Mouse (Mus musculus): ENCODE measurements around the gene Efna4. TPM values are rescaled to one million over a fixed set of nuclear protein-coding genes. Genes with fewer than 3 reads are reported as not detected.

Efna4 gene
- polyA plus RNA-seq, 1 experiment from 2014 or later, result 17.5 TPM

- WGBS, result 15% methylated on average over 5 of the region's 5 CpGs
- no peak overlapping the region for H3K27ac ChIP-seq (replicated peaks; ENCODE audit: low read depth, low read length)
- ATAC-seq (ENCODE audit: low read depth), result peak; percentile 19; the same call in 1 of the 2 replicates
- H3K27me3 ChIP-seq (replicated peaks; ENCODE audit: control insufficient read depth, insufficient read depth, low read length), result no peaks in the 10 kb centered on the region
- H3K4me2 ChIP-seq (ENCODE audit: low read depth, low read length), result no peak overlapping the region
- H3K9ac ChIP-seq (ENCODE audit: low read depth, low read length), result no peak overlapping the region
- H3K36me3 ChIP-seq (ENCODE audit: control insufficient read depth, insufficient read depth, low read length), result no peaks in the 10 kb centered on the region
- no peaks in the 10 kb centered on the region for H3K9me3 ChIP-seq (ENCODE audit: control insufficient read depth, low read length)
- peaks cover 5% of the 10 kb centered on the region; the same call in 1 of the 2 replicates for H3K4me1 ChIP-seq (ENCODE audit: control insufficient read depth, insufficient read depth, low read length)
- H3K4me3 ChIP-seq (ENCODE audit: low read depth, low read length), result no peak overlapping the region
- peak; percentile 86 for DNase-seq (ENCODE audit: low spot score)
Observed at GRCm38 (mm10) chr3:89354816-89355511, 17.1 kb upstream of the Efna4 start.

GRCm38 (mm10) chr3:89351271-89351670, 13.4 kb upstream of the Efna4 start:
- Histone ChIP-seq H3K9ac (ENCODE audit: low read depth, low read length) (no peak overlapping the region), H3K4me1 (ENCODE audit: control insufficient read depth, insufficient read depth, low read length) (peaks cover 11% of the 10 kb centered on the region), H3K27ac (replicated peaks; ENCODE audit: low read depth, low read length) (no peak overlapping the region), H3K9me3 (ENCODE audit: control insufficient read depth, low read length) (no peaks in the 10 kb centered on the region), H3K4me3 (ENCODE audit: low read depth, low read length) (no peak overlapping the region), H3K36me3 (ENCODE audit: control insufficient read depth, insufficient read depth, low read length) (peaks cover 12% of the 10 kb centered on the region; the same call in 1 of the 2 replicates), H3K4me2 (ENCODE audit: low read depth, low read length) (no peak overlapping the region), H3K27me3 (replicated peaks; ENCODE audit: control insufficient read depth, insufficient read depth, low read length) (no peaks in the 10 kb centered on the region)
- WGBS, result 54% methylated on average over 5 of the region's 5 CpGs
- no peak for DNase-seq (ENCODE audit: low spot score)
- no peak for ATAC-seq (ENCODE audit: low read depth)

- H3K4me1 ChIP-seq (ENCODE audit: control insufficient read depth, insufficient read depth, low read length), result peaks cover 11% of the 10 kb centered on the region
- H3K27me3 ChIP-seq (replicated peaks; ENCODE audit: control insufficient read depth, insufficient read depth, low read length), result no peaks in the 10 kb centered on the region
- peaks cover 15% of the 10 kb centered on the region; the same call in 1 of the 2 replicates for H3K36me3 ChIP-seq (ENCODE audit: control insufficient read depth, insufficient read depth, low read length)
- H3K27ac ChIP-seq (replicated peaks; ENCODE audit: low read depth, low read length), result peak within 1 kb of the TSS; percentile 61
- H3K9me3 ChIP-seq (ENCODE audit: control insufficient read depth, low read length), result no peaks in the 10 kb centered on the region
- H3K4me3 ChIP-seq (ENCODE audit: low read depth, low read length), result peak within 1 kb of the TSS; percentile 73
- DNase-seq (ENCODE audit: low spot score), result peak; percentile 88
- H3K9ac ChIP-seq (ENCODE audit: low read depth, low read length), result peak within 1 kb of the TSS; percentile 71
- 2% methylated on average over 34 of the region's 59 CpGs for WGBS
- peak; percentile 95 for ATAC-seq (ENCODE audit: low read depth)
- peak within 1 kb of the TSS; percentile 98 for H3K4me2 ChIP-seq (ENCODE audit: low read depth, low read length)
Observed at GRCm38 (mm10) chr3:89349869-89350501, 12.2 kb upstream of the Efna4 start, which contains the start of gene Adam15. Gene Adam15 (minus strand): TSS chr3:89349996.

- peaks cover 11% of the 10 kb centered on the region for H3K4me1 ChIP-seq (ENCODE audit: control insufficient read depth, insufficient read depth, low read length)
- peak overlapping the region; percentile 71 for H3K9ac ChIP-seq (ENCODE audit: low read depth, low read length)
- no peaks in the 10 kb centered on the region for H3K9me3 ChIP-seq (ENCODE audit: control insufficient read depth, low read length)
- H3K27me3 ChIP-seq (replicated peaks; ENCODE audit: control insufficient read depth, insufficient read depth, low read length), result no peaks in the 10 kb centered on the region
- peak overlapping the region; percentile 61 for H3K27ac ChIP-seq (replicated peaks; ENCODE audit: low read depth, low read length)
- WGBS, result 1% methylated on average over 37 of the region's 38 CpGs
- H3K4me3 ChIP-seq (ENCODE audit: low read depth, low read length), result peak overlapping the region; percentile 73
- ATAC-seq (ENCODE audit: low read depth), result peak; percentile 60
- DNase-seq (ENCODE audit: low spot score), result peak; percentile 63
- H3K4me2 ChIP-seq (ENCODE audit: low read depth, low read length), result peak overlapping the region; percentile 98
- peaks cover 20% of the 10 kb centered on the region for H3K36me3 ChIP-seq (ENCODE audit: control insufficient read depth, insufficient read depth, low read length)
Observed at GRCm38 (mm10) chr3:89348911-89349868, 11.4 kb upstream of the Efna4 start.

- H3K9me3 ChIP-seq (ENCODE audit: control insufficient read depth, low read length), result no peaks in the 10 kb centered on the region
- no peak overlapping the region for H3K9ac ChIP-seq (ENCODE audit: low read depth, low read length)
- peak overlapping the region; percentile 98; the same call in 1 of the 2 replicates for H3K4me2 ChIP-seq (ENCODE audit: low read depth, low read length)
- ATAC-seq (ENCODE audit: low read depth) (no peak), DNase-seq (ENCODE audit: low spot score) (no peak)
- 50% methylated on average over 1 of the region's 1 CpGs for WGBS
- H3K4me1 ChIP-seq (ENCODE audit: control insufficient read depth, insufficient read depth, low read length), result peaks cover 11% of the 10 kb centered on the region
- H3K27ac ChIP-seq (replicated peaks; ENCODE audit: low read depth, low read length), result no peak overlapping the region
- H3K36me3 ChIP-seq (ENCODE audit: control insufficient read depth, insufficient read depth, low read length), result peaks cover 33% of the 10 kb centered on the region
- H3K4me3 ChIP-seq (ENCODE audit: low read depth, low read length), result no peak overlapping the region
- H3K27me3 ChIP-seq (replicated peaks; ENCODE audit: control insufficient read depth, insufficient read depth, low read length), result no peaks in the 10 kb centered on the region
Observed at GRCm38 (mm10) chr3:89347916-89348315, 10.1 kb upstream of the Efna4 start.

- no peak overlapping the region for H3K4me3 ChIP-seq (ENCODE audit: low read depth, low read length)
- H3K9ac ChIP-seq (ENCODE audit: low read depth, low read length), result no peak overlapping the region
- H3K27ac ChIP-seq (replicated peaks; ENCODE audit: low read depth, low read length), result no peak overlapping the region
- H3K4me2 ChIP-seq (ENCODE audit: low read depth, low read length), result no peak overlapping the region
- H3K9me3 ChIP-seq (ENCODE audit: control insufficient read depth, low read length), result no peaks in the 10 kb centered on the region
- ATAC-seq (ENCODE audit: low read depth) (no peak), DNase-seq (ENCODE audit: low spot score) (no peak)
- peaks cover 34% of the 10 kb centered on the region for H3K36me3 ChIP-seq (ENCODE audit: control insufficient read depth, insufficient read depth, low read length)
- 84% methylated on average over 10 of the region's 10 CpGs for WGBS
- peaks cover 11% of the 10 kb centered on the region for H3K4me1 ChIP-seq (ENCODE audit: control insufficient read depth, insufficient read depth, low read length)
- no peaks in the 10 kb centered on the region for H3K27me3 ChIP-seq (replicated peaks; ENCODE audit: control insufficient read depth, insufficient read depth, low read length)
Observed at GRCm38 (mm10) chr3:89346815-89347540, 9.2 kb upstream of the Efna4 start.

- Histone ChIP-seq H3K27me3 (replicated peaks; ENCODE audit: control insufficient read depth, insufficient read depth, low read length) (no peaks in the 10 kb centered on the region), H3K4me3 (ENCODE audit: low read depth, low read length) (no peak overlapping the region), H3K27ac (replicated peaks; ENCODE audit: low read depth, low read length) (no peak overlapping the region), H3K4me2 (ENCODE audit: low read depth, low read length) (no peak overlapping the region), H3K9me3 (ENCODE audit: control insufficient read depth, low read length) (no peaks in the 10 kb centered on the region), H3K36me3 (ENCODE audit: control insufficient read depth, insufficient read depth, low read length) (peaks cover 34% of the 10 kb centered on the region), H3K9ac (ENCODE audit: low read depth, low read length) (no peak overlapping the region), H3K4me1 (ENCODE audit: control insufficient read depth, insufficient read depth, low read length) (peaks cover 12% of the 10 kb centered on the region; the same call in 1 of the 2 replicates)
- ATAC-seq (ENCODE audit: low read depth) (no peak), DNase-seq (ENCODE audit: low spot score) (no peak)
- 78% methylated on average over 6 of the region's 7 CpGs for WGBS
Observed at GRCm38 (mm10) chr3:89343279-89343678, 5.5 kb upstream of the Efna4 start.

GRCm38 (mm10) chr3:89341794-89342193, 4.0 kb upstream of the Efna4 start:
- peaks cover 26% of the 10 kb centered on the region for H3K36me3 ChIP-seq (ENCODE audit: control insufficient read depth, insufficient read depth, low read length)
- no peaks in the 10 kb centered on the region for H3K9me3 ChIP-seq (ENCODE audit: control insufficient read depth, low read length)
- 91% methylated on average over 4 of the region's 4 CpGs for WGBS
- no peaks in the 10 kb centered on the region for H3K27me3 ChIP-seq (replicated peaks; ENCODE audit: control insufficient read depth, insufficient read depth, low read length)
- no peak overlapping the region for H3K4me3 ChIP-seq (ENCODE audit: low read depth, low read length)
- no peak overlapping the region for H3K4me2 ChIP-seq (ENCODE audit: low read depth, low read length)
- DNase-seq (ENCODE audit: low spot score) (no peak), ATAC-seq (ENCODE audit: low read depth) (no peak)
- peaks cover 19% of the 10 kb centered on the region for H3K4me1 ChIP-seq (ENCODE audit: control insufficient read depth, insufficient read depth, low read length)
- no peak overlapping the region for H3K9ac ChIP-seq (ENCODE audit: low read depth, low read length)
- no peak overlapping the region for H3K27ac ChIP-seq (replicated peaks; ENCODE audit: low read depth, low read length)

Measured in embryonic facial prominence, embryonic 14.5 days (tissue).